Mouse (Mus musculus): ENCODE measurements around the gene Slc16a4. TPM values are rescaled to one million over a fixed set of nuclear protein-coding genes. Genes with fewer than 3 reads are reported as not detected.
"Not testable (repeated sequence)": the region's sequence is repeated elsewhere in the genome, so short reads cannot be mapped to it uniquely, and the experiment has no call there.

Slc16a4 gene
- polyA plus RNA-seq, 1 experiment from 2014 or later = 0.39 TPM

- Histone ChIP-seq H3K27me3 (ENCODE audit: control insufficient read depth, insufficient read depth, low read depth, low read length) (no peaks in the 10 kb centered on the region), H3K4me1 (ENCODE audit: control insufficient read depth, low read depth, low read length) (peaks cover 13% of the 10 kb centered on the region), H3K9ac (ENCODE audit: low read depth, low read length) (peak within 1 kb of the TSS; percentile 83), H3K4me3 (ENCODE audit: low read depth, low read length) (peak within 1 kb of the TSS; percentile 92), H3K4me2 (ENCODE audit: low read depth, low read length) (peak within 1 kb of the TSS; percentile 78), H3K36me3 (ENCODE audit: control insufficient read depth, insufficient read depth) (peaks cover 13% of the 10 kb centered on the region), H3K9me3 (replicated peaks; ENCODE audit: control insufficient read depth, low read length) (no peaks in the 10 kb centered on the region), H3K27ac (ENCODE audit: low read length) (0 out of 2 replicates have a peak within 1 kb of the TSS, but pooled peaks have one; percentile 28)
- WGBS (ENCODE audit: insufficient replicate concordance) = 3% methylated on average over 43 of the region's 43 CpGs
- peak; percentile 91 for ATAC-seq (ENCODE audit: low read depth)
Measured at GRCm38 (mm10) chr3:107278479-107279269, 12.4 kb upstream of the Slc16a4 start, which contains the start of gene Lamtor5. TSS of gene Lamtor5 (plus strand) at chr3:107278858.

GRCm38 (mm10) chr3:107286123-107286522, 4.9 kb upstream of the Slc16a4 start:
- Histone ChIP-seq H3K9me3 (replicated peaks; ENCODE audit: control insufficient read depth, low read length) (no peaks in the 10 kb centered on the region), H3K27ac (ENCODE audit: low read length) (no peak overlapping the region), H3K36me3 (ENCODE audit: control insufficient read depth, insufficient read depth) (peaks cover 15% of the 10 kb centered on the region), H3K4me2 (ENCODE audit: low read depth, low read length) (no peak overlapping the region), H3K27me3 (ENCODE audit: control insufficient read depth, insufficient read depth, low read depth, low read length) (no peaks in the 10 kb centered on the region), H3K9ac (ENCODE audit: low read depth, low read length) (no peak overlapping the region), H3K4me3 (ENCODE audit: low read depth, low read length) (no peak overlapping the region), H3K4me1 (ENCODE audit: control insufficient read depth, low read depth, low read length) (no peaks in the 10 kb centered on the region; the same call in 1 of the 2 replicates)
- ATAC-seq (ENCODE audit: low read depth) = no peak
- WGBS (ENCODE audit: insufficient replicate concordance) = 60% methylated on average over 2 of the region's 2 CpGs

GRCm38 (mm10) chr3:107287346-107287745, 3.7 kb upstream of the Slc16a4 start:
- Histone ChIP-seq H3K4me2 (ENCODE audit: low read depth, low read length) (no peak overlapping the region), H3K4me1 (ENCODE audit: control insufficient read depth, low read depth, low read length) (no peaks in the 10 kb centered on the region; the same call in 1 of the 2 replicates)

GRCm38 (mm10) chr3:107295672-107296360, 4.8 kb downstream of the Slc16a4 start:
- ATAC-seq (ENCODE audit: low read depth) = no peak
- H3K9ac ChIP-seq (ENCODE audit: low read depth, low read length) = no peak overlapping the region
- H3K27ac ChIP-seq (ENCODE audit: low read length) = no peak overlapping the region
- WGBS (ENCODE audit: insufficient replicate concordance) = 64% methylated on average over 5 of the region's 5 CpGs
- H3K4me1 ChIP-seq (ENCODE audit: control insufficient read depth, low read depth, low read length) = no peaks in the 10 kb centered on the region; the same call in 1 of the 2 replicates
- H3K4me2 ChIP-seq (ENCODE audit: low read depth, low read length) = no peak overlapping the region
- H3K9me3 ChIP-seq (replicated peaks; ENCODE audit: control insufficient read depth, low read length) = no peaks in the 10 kb centered on the region
- no peak overlapping the region for H3K4me3 ChIP-seq (ENCODE audit: low read depth, low read length)
- no peaks in the 10 kb centered on the region for H3K36me3 ChIP-seq (ENCODE audit: control insufficient read depth, insufficient read depth)
- no peaks in the 10 kb centered on the region for H3K27me3 ChIP-seq (ENCODE audit: control insufficient read depth, insufficient read depth, low read depth, low read length)

More at GRCm38 (mm10) chr3:107287346-107287745, 3.7 kb upstream of the Slc16a4 start:
- Histone ChIP-seq H3K4me3 (ENCODE audit: low read depth, low read length) (no peak overlapping the region), H3K36me3 (ENCODE audit: control insufficient read depth, insufficient read depth) (peaks cover 13% of the 10 kb centered on the region), H3K27me3 (ENCODE audit: control insufficient read depth, insufficient read depth, low read depth, low read length) (no peaks in the 10 kb centered on the region), H3K9ac (ENCODE audit: low read depth, low read length) (no peak overlapping the region), H3K27ac (ENCODE audit: low read length) (no peak overlapping the region), H3K9me3 (replicated peaks; ENCODE audit: control insufficient read depth, low read length) (no peaks in the 10 kb centered on the region)
- ATAC-seq (ENCODE audit: low read depth) = no peak

DNA sequence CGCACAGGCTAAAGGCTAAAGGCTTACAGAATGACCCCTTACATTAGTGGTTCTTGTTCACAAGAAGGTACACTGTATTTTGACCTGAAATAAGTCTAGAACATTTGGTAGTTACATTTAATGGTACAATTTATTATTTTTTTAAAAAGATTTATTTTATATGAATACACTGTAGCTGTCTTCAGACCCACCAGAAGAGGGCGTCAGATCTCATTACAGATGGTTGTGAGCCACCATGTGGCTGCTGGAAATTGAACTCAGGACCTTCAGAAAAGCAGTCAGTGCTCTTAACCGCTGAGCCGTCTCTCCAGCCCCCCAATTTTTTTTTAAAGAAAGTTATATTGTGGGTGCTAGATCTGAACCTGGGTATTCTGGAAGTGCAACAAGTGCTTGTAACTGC, 5.9 kb downstream of the Slc16a4 start:
- not testable (repeated sequence) for H3K9ac ChIP-seq (ENCODE audit: low read depth, low read length); H3K36me3 ChIP-seq (ENCODE audit: control insufficient read depth, insufficient read depth); H3K27me3 ChIP-seq (ENCODE audit: control insufficient read depth, insufficient read depth, low read depth, low read length); H3K27ac ChIP-seq (ENCODE audit: low read length); H3K4me3 ChIP-seq (ENCODE audit: low read depth, low read length); H3K4me1 ChIP-seq (ENCODE audit: control insufficient read depth, low read depth, low read length); H3K4me2 ChIP-seq (ENCODE audit: low read depth, low read length); H3K9me3 ChIP-seq (replicated peaks; ENCODE audit: control insufficient read depth, low read length); ATAC-seq (ENCODE audit: low read depth)
- 76% methylated on average over 4 of the region's 4 CpGs for WGBS (ENCODE audit: insufficient replicate concordance)

DNA sequence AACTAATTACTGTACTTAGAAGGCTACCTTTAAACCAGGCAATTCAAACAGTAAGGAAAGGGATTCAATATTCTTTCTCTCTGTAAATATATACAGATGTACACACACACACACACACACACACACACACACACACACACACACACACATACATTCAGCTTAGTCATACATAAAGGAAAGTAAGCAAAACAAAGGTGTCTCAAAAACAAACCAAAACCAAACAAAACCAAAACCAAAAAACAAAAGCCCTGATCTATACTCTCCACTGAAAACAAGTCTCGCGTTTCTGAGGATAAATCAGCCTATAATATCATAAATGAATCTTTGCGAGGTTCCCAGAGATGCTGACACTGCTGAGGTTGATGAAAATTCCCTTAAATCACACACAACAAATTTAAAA, 26.3 kb downstream of the Slc16a4 start:
- Histone ChIP-seq H3K9ac (ENCODE audit: low read depth, low read length) (no peak overlapping the region), H3K4me1 (ENCODE audit: control insufficient read depth, low read depth, low read length) (peaks cover 4% of the 10 kb centered on the region), H3K4me3 (ENCODE audit: low read depth, low read length) (no peak overlapping the region), H3K27ac (ENCODE audit: low read length) (no peak overlapping the region), H3K36me3 (ENCODE audit: control insufficient read depth, insufficient read depth) (peaks cover 12% of the 10 kb centered on the region), H3K9me3 (replicated peaks; ENCODE audit: control insufficient read depth, low read length) (no peaks in the 10 kb centered on the region), H3K4me2 (ENCODE audit: low read depth, low read length) (no peak overlapping the region), H3K27me3 (ENCODE audit: control insufficient read depth, insufficient read depth, low read depth, low read length) (no peaks in the 10 kb centered on the region)
- ATAC-seq (ENCODE audit: low read depth) = no peak
- WGBS (ENCODE audit: insufficient replicate concordance) = 86% methylated on average over 3 of the region's 3 CpGs

- Histone ChIP-seq H3K36me3 (ENCODE audit: control insufficient read depth, insufficient read depth) (peaks cover 30% of the 10 kb centered on the region), H3K9me3 (replicated peaks; ENCODE audit: control insufficient read depth, low read length) (no peaks in the 10 kb centered on the region), H3K4me1 (ENCODE audit: control insufficient read depth, low read depth, low read length) (peaks cover 25% of the 10 kb centered on the region), H3K27me3 (ENCODE audit: control insufficient read depth, insufficient read depth, low read depth, low read length) (no peaks in the 10 kb centered on the region), H3K27ac (ENCODE audit: low read length) (no peak overlapping the region), H3K4me2 (ENCODE audit: low read depth, low read length) (no peak overlapping the region), H3K9ac (ENCODE audit: low read depth, low read length) (no peak overlapping the region), H3K4me3 (ENCODE audit: low read depth, low read length) (no peak overlapping the region)
- ATAC-seq (ENCODE audit: low read depth) = no peak
- WGBS (ENCODE audit: insufficient replicate concordance) = 85% methylated on average over 2 of the region's 2 CpGs
Measured at GRCm38 (mm10) chr3:107321141-107321540, 30.1 kb downstream of the Slc16a4 start.

GRCm38 (mm10) chr3:107321776-107322175, 30.7 kb downstream of the Slc16a4 start:
- H3K9ac ChIP-seq (ENCODE audit: low read depth, low read length) = no peak overlapping the region
- no peaks in the 10 kb centered on the region for H3K9me3 ChIP-seq (replicated peaks; ENCODE audit: control insufficient read depth, low read length)
- peaks cover 31% of the 10 kb centered on the region for H3K36me3 ChIP-seq (ENCODE audit: control insufficient read depth, insufficient read depth)
- no peak overlapping the region for H3K27ac ChIP-seq (ENCODE audit: low read length)
- H3K4me1 ChIP-seq (ENCODE audit: control insufficient read depth, low read depth, low read length) = peaks cover 25% of the 10 kb centered on the region
- ATAC-seq (ENCODE audit: low read depth) = no peak
- no peak overlapping the region for H3K4me3 ChIP-seq (ENCODE audit: low read depth, low read length)
- H3K27me3 ChIP-seq (ENCODE audit: control insufficient read depth, insufficient read depth, low read depth, low read length) = no peaks in the 10 kb centered on the region
- H3K4me2 ChIP-seq (ENCODE audit: low read depth, low read length) = no peak overlapping the region

- Histone ChIP-seq H3K36me3 (ENCODE audit: control insufficient read depth, insufficient read depth) (peaks cover 40% of the 10 kb centered on the region), H3K4me2 (ENCODE audit: low read depth, low read length) (no peak overlapping the region), H3K4me1 (ENCODE audit: control insufficient read depth, low read depth, low read length) (peaks cover 37% of the 10 kb centered on the region), H3K4me3 (ENCODE audit: low read depth, low read length) (no peak overlapping the region), H3K9me3 (replicated peaks; ENCODE audit: control insufficient read depth, low read length) (no peaks in the 10 kb centered on the region), H3K27ac (ENCODE audit: low read length) (no peak overlapping the region), H3K27me3 (ENCODE audit: control insufficient read depth, insufficient read depth, low read depth, low read length) (no peaks in the 10 kb centered on the region), H3K9ac (ENCODE audit: low read depth, low read length) (no peak overlapping the region)
- 96% methylated on average over 1 of the region's 1 CpGs for WGBS (ENCODE audit: insufficient replicate concordance)
- ATAC-seq (ENCODE audit: low read depth) = no peak
Measured at GRCm38 (mm10) chr3:107326442-107326841, 35.4 kb downstream of the Slc16a4 start.

Data from liver, embryonic 16.5 days (tissue).